23 mouse cellular contexts compared by ENCODE assay signal in the genomic region with DNA sequence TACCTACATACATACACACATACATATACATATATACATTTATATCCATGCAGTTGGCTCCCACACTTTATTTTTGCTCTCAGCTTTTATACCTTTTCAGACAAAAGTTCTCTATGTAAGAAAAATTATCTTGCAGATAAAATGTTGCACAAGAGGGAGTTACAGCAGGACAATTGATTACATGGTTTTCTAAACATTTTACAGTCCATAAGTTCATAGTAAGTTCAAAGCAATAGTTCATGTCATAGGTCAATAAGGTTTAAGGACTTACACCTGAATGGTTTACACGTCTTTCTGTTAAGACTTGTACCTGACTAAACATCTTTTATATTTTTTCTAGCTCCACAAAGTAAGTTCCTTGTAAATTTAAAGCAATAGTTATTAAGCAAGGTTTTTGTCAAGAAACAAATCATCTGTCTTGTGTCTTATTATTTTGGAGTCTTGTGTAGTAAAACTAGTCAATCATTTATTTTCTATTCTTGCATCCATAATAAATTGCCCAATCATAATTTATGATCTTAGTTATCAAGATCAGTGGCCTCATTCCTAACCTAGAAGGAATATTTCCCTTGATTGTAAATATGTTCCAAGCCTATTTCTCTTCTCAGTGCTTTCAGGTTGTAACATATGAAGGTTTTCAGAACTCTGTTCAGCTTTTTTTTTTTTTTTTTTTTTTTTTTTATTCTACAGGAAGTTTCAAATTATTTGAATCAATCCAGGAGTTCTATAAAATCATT.
DNase-seq lines count a peak whose midpoint lies in the region; ATAC-seq lines count a peak whose summit lies in the region.
"Had no signal": no experiment of that assay in that cellular context is flagged by ENCODE, and none has a peak within 500 bp of the region (broad histone marks: within the 10 kb centered on the region; RNA-seq: fewer than 3 reads in every experiment).

No protein-coding gene starts in this region.

- H3K27me3 ChIP-seq in forebrain, embryonic 13.5 days = no peaks in the 10 kb centered on the region
- H3K27me3 ChIP-seq in forebrain, embryonic 15.5 days = no peaks in the 10 kb centered on the region
- H3K27me3 ChIP-seq in midbrain, embryonic 11.5 days (ENCODE audit: control insufficient read depth, insufficient read depth, low read length) = no peaks in the 10 kb centered on the region
- no peaks in the 10 kb centered on the region for H3K27me3 ChIP-seq in midbrain, embryonic 14.5 days (ENCODE audit: control insufficient read depth, insufficient read depth, low read length)
- no peaks in the 10 kb centered on the region for H3K27me3 ChIP-seq in intestine, embryonic 16.5 days (replicated peaks; ENCODE audit: control insufficient read depth, insufficient read depth, low read length)
- H3K27me3 ChIP-seq: embryonic facial prominence, embryonic 13.5 days; embryonic facial prominence, embryonic 15.5 days; forebrain, embryonic 12.5 days had no signal

- H3K27ac ChIP-seq in forebrain, embryonic 13.5 days = no peak overlapping the region
- H3K27ac ChIP-seq in forebrain, embryonic 15.5 days (replicated peaks) = no peak overlapping the region
- H3K27ac ChIP-seq in midbrain, embryonic 11.5 days (ENCODE audit: low read depth, low read length) = no peak overlapping the region
- H3K27ac ChIP-seq in midbrain, embryonic 14.5 days (replicated peaks; ENCODE audit: low read depth, low read length) = no peak overlapping the region
- no peak overlapping the region for H3K27ac ChIP-seq in intestine, embryonic 16.5 days (ENCODE audit: low read length)
- H3K27ac ChIP-seq: embryonic facial prominence, embryonic 13.5 days; embryonic facial prominence, embryonic 15.5 days; forebrain, embryonic 12.5 days had no signal

- no peak overlapping the region for H3K4me3 ChIP-seq in forebrain, embryonic 13.5 days
- H3K4me3 ChIP-seq in forebrain, embryonic 15.5 days = no peak overlapping the region
- no peak overlapping the region for H3K4me3 ChIP-seq in midbrain, embryonic 11.5 days (ENCODE audit: low read depth, low read length)
- H3K4me3 ChIP-seq in midbrain, embryonic 14.5 days (replicated peaks; ENCODE audit: low read depth, low read length) = no peak overlapping the region
- H3K4me3 ChIP-seq in intestine, embryonic 16.5 days (ENCODE audit: low read length) = no peak overlapping the region
- H3K4me3 ChIP-seq: embryonic facial prominence, embryonic 13.5 days; embryonic facial prominence, embryonic 15.5 days; erythroblast, embryonic 14.5 days; forebrain, embryonic 10.5 days; forebrain, embryonic 12.5 days had no signal

- no peaks in the 10 kb centered on the region for H3K9me3 ChIP-seq in forebrain, embryonic 13.5 days (replicated peaks)
- H3K9me3 ChIP-seq in forebrain, embryonic 15.5 days = no peaks in the 10 kb centered on the region
- H3K9me3 ChIP-seq in midbrain, embryonic 11.5 days (ENCODE audit: control insufficient read depth, low read length) = no peaks in the 10 kb centered on the region
- no peaks in the 10 kb centered on the region for H3K9me3 ChIP-seq in midbrain, embryonic 14.5 days (ENCODE audit: control insufficient read depth, low read length)
- H3K9me3 ChIP-seq in intestine, embryonic 16.5 days (ENCODE audit: control insufficient read depth, low read length) = no peaks in the 10 kb centered on the region
- H3K9me3 ChIP-seq: embryonic facial prominence, embryonic 13.5 days; embryonic facial prominence, embryonic 15.5 days; forebrain, embryonic 10.5 days; forebrain, embryonic 12.5 days had no signal

- H3K4me2 ChIP-seq in forebrain, embryonic 13.5 days = no peak overlapping the region
- H3K4me2 ChIP-seq in forebrain, embryonic 15.5 days (replicated peaks) = no peak overlapping the region
- no peak overlapping the region for H3K4me2 ChIP-seq in midbrain, embryonic 11.5 days
- no peak overlapping the region for H3K4me2 ChIP-seq in midbrain, embryonic 14.5 days (ENCODE audit: low read length)
- H3K4me2 ChIP-seq in intestine, embryonic 16.5 days (ENCODE audit: low read depth, low read length) = no peak overlapping the region
- H3K4me2 ChIP-seq: embryonic facial prominence, embryonic 13.5 days; embryonic facial prominence, embryonic 15.5 days; forebrain, embryonic 12.5 days had no signal

- peak; percentile 3; the same call in 1 of the 2 replicates for ATAC-seq in forebrain, embryonic 13.5 days
- no peak for ATAC-seq in forebrain, embryonic 15.5 days (replicated peaks)
- no peak for ATAC-seq in midbrain, embryonic 11.5 days (ENCODE audit: low FRiP score)
- ATAC-seq in midbrain, embryonic 14.5 days (ENCODE audit: low FRiP score, low TSS enrichment) = no peak
- ATAC-seq in intestine, embryonic 16.5 days = peak; percentile 73
- ATAC-seq: CD4-positive, CD25-positive, alpha-beta regulatory T cell, adult 4 months had no signal

- 36% methylated on average over 1 of the region's 1 CpGs for WGBS in forebrain, embryonic 13.5 days
- 40% methylated on average over 1 of the region's 1 CpGs for WGBS in forebrain, embryonic 15.5 days
- WGBS in midbrain, embryonic 11.5 days = 58% methylated on average over 1 of the region's 1 CpGs
- 59% methylated on average over 1 of the region's 1 CpGs for WGBS in midbrain, embryonic 14.5 days
- 18% methylated on average over 1 of the region's 1 CpGs for WGBS in intestine, embryonic 16.5 days

- H3K9ac ChIP-seq in forebrain, embryonic 13.5 days = no peak overlapping the region
- H3K9ac ChIP-seq in forebrain, embryonic 15.5 days (replicated peaks) = no peak overlapping the region
- H3K9ac ChIP-seq in midbrain, embryonic 11.5 days (ENCODE audit: low read length) = no peak overlapping the region
- no peak overlapping the region for H3K9ac ChIP-seq in midbrain, embryonic 14.5 days (replicated peaks; ENCODE audit: low read length)
- no peak overlapping the region for H3K9ac ChIP-seq in intestine, embryonic 16.5 days (ENCODE audit: low read depth, low read length)
- H3K9ac ChIP-seq: embryonic facial prominence, embryonic 13.5 days; embryonic facial prominence, embryonic 15.5 days; forebrain, embryonic 12.5 days had no signal

- peaks cover 18% of the 10 kb centered on the region for H3K4me1 ChIP-seq in forebrain, embryonic 13.5 days
- peaks cover 11% of the 10 kb centered on the region for H3K4me1 ChIP-seq in forebrain, embryonic 15.5 days
- no peaks in the 10 kb centered on the region; the same call in 1 of the 2 replicates for H3K4me1 ChIP-seq in midbrain, embryonic 11.5 days (ENCODE audit: control insufficient read depth, insufficient read depth, low read length)
- H3K4me1 ChIP-seq in midbrain, embryonic 14.5 days (ENCODE audit: control insufficient read depth, insufficient read depth, low read length) = peaks cover 8% of the 10 kb centered on the region; the same call in 1 of the 2 replicates
- H3K4me1 ChIP-seq in intestine, embryonic 16.5 days (ENCODE audit: control insufficient read depth, insufficient read depth, low read length) = peaks cover 7% of the 10 kb centered on the region
- H3K4me1 ChIP-seq: embryonic facial prominence, embryonic 13.5 days; embryonic facial prominence, embryonic 15.5 days had no signal

- peak; percentile 81 for DNase-seq in midbrain, embryonic 11.5 days (ENCODE audit: low spot score, missing footprints)
- DNase-seq in midbrain, embryonic 14.5 days = no peak
- no peak for DNase-seq in kidney, postnatal 10 days
- no peak for DNase-seq in left cerebral cortex, adult 8-10 months (ENCODE audit: low spot score in 2 of 2)
- DNase-seq: adrenal gland, adult 2 months; adrenal gland, postnatal 10 days; adrenal gland, postnatal 25 days; B cell, adult 2 months; cerebellum, adult 11 months; cerebellum, adult 18-20 months; cerebellum, adult 8-10 months; cerebellum, adult 9-11 months; cerebellum, postnatal 14 days; cerebellum, postnatal 36 days had no signal

- no peaks in the 10 kb centered on the region for H3K36me3 ChIP-seq in forebrain, embryonic 13.5 days (ENCODE audit: poor library complexity, severe bottlenecking)
- H3K36me3 ChIP-seq in forebrain, embryonic 15.5 days = 0 out of 2 replicates have a peak, but pooled peaks cover 4% of the 10 kb centered on the region
- H3K36me3 ChIP-seq in midbrain, embryonic 11.5 days (ENCODE audit: control insufficient read depth, insufficient read depth, low read length) = no peaks in the 10 kb centered on the region
- no peaks in the 10 kb centered on the region for H3K36me3 ChIP-seq in midbrain, embryonic 14.5 days (ENCODE audit: control insufficient read depth, insufficient read depth, low read length)
- no peaks in the 10 kb centered on the region for H3K36me3 ChIP-seq in intestine, embryonic 16.5 days (ENCODE audit: control insufficient read depth, insufficient read depth, low read length)
- H3K36me3 ChIP-seq: embryonic facial prominence, embryonic 13.5 days; embryonic facial prominence, embryonic 15.5 days; forebrain, embryonic 10.5 days; forebrain, embryonic 12.5 days had no signal

Comparison
In these comparisons a context has a peak if more than half of its experiments do, and no peak if none do; other contexts are left out.
1. ATAC-seq: peak in forebrain, embryonic 13.5 days (single experiment) and intestine, embryonic 16.5 days (single experiment); none in forebrain, embryonic 15.5 days (single experiment), midbrain, embryonic 11.5 days (single experiment) and midbrain, embryonic 14.5 days (single experiment).